In the genomic region with DNA sequence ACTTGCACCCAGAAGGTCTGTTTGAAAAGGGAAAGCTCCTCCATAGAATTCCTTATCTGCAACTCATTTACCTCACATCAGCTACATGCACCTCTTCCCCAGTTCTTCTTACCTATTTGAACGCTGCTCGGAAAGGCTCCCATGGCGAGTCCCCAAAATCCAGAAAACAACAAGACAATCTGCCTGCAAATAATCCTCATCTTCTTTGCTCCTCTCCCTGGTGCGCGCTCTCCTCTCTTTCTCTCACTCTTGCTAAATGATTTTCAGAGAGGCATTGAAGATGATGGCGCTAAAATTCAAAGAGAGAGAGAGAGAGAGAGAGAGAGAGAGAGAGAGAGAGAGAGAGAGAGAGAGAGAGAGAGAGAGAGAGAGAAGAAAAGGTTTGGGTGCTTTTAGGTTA, we compare ENCODE assay signal across 8 mouse cellular contexts. TPM values are rescaled to one million over a fixed set of nuclear protein-coding genes. Genes with fewer than 3 reads are reported as not detected.
A peak's percentile ranks its signal among the peaks of the same experiment; 100 is the strongest.
DNase-seq lines count a peak whose midpoint lies in the region; ATAC-seq and TF ChIP-seq lines count a peak whose summit lies in the region.

No protein-coding gene starts in this region.

- no peaks in the 10 kb centered on the region for H3K4me1 ChIP-seq in kidney, embryonic 14.5 days (ENCODE audit: control insufficient read depth, insufficient read depth, low read length)
- 0 out of 2 replicates have a peak, but pooled peaks cover 5% of the 10 kb centered on the region for H3K4me1 ChIP-seq in embryonic facial prominence, embryonic 15.5 days
- H3K4me1 ChIP-seq in limb, embryonic 12.5 days (replicated peaks): no peaks in the 10 kb centered on the region

- ATAC-seq in kidney, embryonic 14.5 days (ENCODE audit: low FRiP score, low TSS enrichment): no peak
- no peak for ATAC-seq in embryonic facial prominence, embryonic 15.5 days (ENCODE audit: insufficient number of reproducible peaks, low FRiP score, low TSS enrichment, low read depth)
- no peak for ATAC-seq in limb, embryonic 12.5 days (ENCODE audit: insufficient number of reproducible peaks, insufficient read depth, low FRiP score, low TSS enrichment, low read depth)

- no peak for TF ChIP-seq POLR2A in brain, embryonic 14.5 days (IDR thresholded peaks at IDR 0.05; ENCODE audit: borderline replicate concordance, extremely low read depth, insufficient read depth, insufficient read length, poor library complexity, severe bottlenecking)

- H3K9me3 ChIP-seq in kidney, embryonic 14.5 days (ENCODE audit: control insufficient read depth, low read length): no peaks in the 10 kb centered on the region
- H3K9me3 ChIP-seq in embryonic facial prominence, embryonic 15.5 days (replicated peaks): no peaks in the 10 kb centered on the region
- H3K9me3 ChIP-seq in limb, embryonic 12.5 days: no peaks in the 10 kb centered on the region

- peak overlapping the region; percentile 56 for H3K9ac ChIP-seq in kidney, embryonic 14.5 days (ENCODE audit: low read depth, low read length)
- no peak overlapping the region for H3K9ac ChIP-seq in embryonic facial prominence, embryonic 15.5 days
- H3K9ac ChIP-seq in limb, embryonic 12.5 days (replicated peaks): peak overlapping the region; percentile 59; the same call in 1 of the 2 replicates

- H3K4me2 ChIP-seq in kidney, embryonic 14.5 days (replicated peaks; ENCODE audit: low read depth, low read length): peak overlapping the region; percentile 81
- peak overlapping the region; percentile 92 for H3K4me2 ChIP-seq in embryonic facial prominence, embryonic 15.5 days (replicated peaks)
- peak overlapping the region; percentile 88 for H3K4me2 ChIP-seq in limb, embryonic 12.5 days

- H3K27ac ChIP-seq in kidney, embryonic 14.5 days (ENCODE audit: low read depth, low read length): peak overlapping the region; percentile 49; the same call in 1 of the 2 replicates
- H3K27ac ChIP-seq in embryonic facial prominence, embryonic 15.5 days (replicated peaks): no peak overlapping the region
- H3K27ac ChIP-seq in limb, embryonic 12.5 days: no peak overlapping the region

- TF ChIP-seq CTCF in brain, embryonic 14.5 days (IDR thresholded peaks at IDR 0.05; ENCODE audit: borderline replicate concordance, extremely low read depth, insufficient read depth, insufficient read length): no peak

- WGBS in kidney, embryonic 14.5 days: 3% methylated on average over 6 of the region's 6 CpGs
- WGBS in embryonic facial prominence, embryonic 15.5 days: 0% methylated on average over 5 of the region's 6 CpGs
- WGBS in limb, embryonic 12.5 days: 1% methylated on average over 5 of the region's 6 CpGs

- H3K36me3 ChIP-seq in kidney, embryonic 14.5 days (ENCODE audit: control insufficient read depth, insufficient read depth, low read length): no peaks in the 10 kb centered on the region
- no peaks in the 10 kb centered on the region for H3K36me3 ChIP-seq in embryonic facial prominence, embryonic 15.5 days
- no peaks in the 10 kb centered on the region for H3K36me3 ChIP-seq in limb, embryonic 12.5 days

- H3K27me3 ChIP-seq in kidney, embryonic 14.5 days (ENCODE audit: control insufficient read depth, insufficient read depth, low read length): no peaks in the 10 kb centered on the region; the same call in 1 of the 2 replicates
- 0 out of 2 replicates have a peak, but pooled peaks cover 2% of the 10 kb centered on the region for H3K27me3 ChIP-seq in embryonic facial prominence, embryonic 15.5 days
- peaks cover 9% of the 10 kb centered on the region for H3K27me3 ChIP-seq in limb, embryonic 12.5 days

- peak overlapping the region; percentile 57 for H3K4me3 ChIP-seq in kidney, embryonic 14.5 days (ENCODE audit: low read length)
- H3K4me3 ChIP-seq in embryonic facial prominence, embryonic 15.5 days (replicated peaks): peak overlapping the region; percentile 52
- H3K4me3 ChIP-seq in limb, embryonic 12.5 days (replicated peaks): peak overlapping the region; percentile 62

- no peak for DNase-seq in kidney, adult 11 months
- peak; percentile 61 for DNase-seq in brain, embryonic 14.5 days (ENCODE audit: low read depth)
- DNase-seq in telencephalon, adult 2 months (ENCODE audit: low read depth, low spot score): peak; percentile 28
- DNase-seq in ovary, postnatal 10 days (ENCODE audit: low spot score): no peak
- DNase-seq in urinary bladder, postnatal 4 days (ENCODE audit: low spot score in 2 of 2): no peak

RNA-seq across cellular contexts. Expression of a gene that starts 1.0 kb away (rescaled TPM):
- polyA plus RNA-seq in kidney, embryonic 14.5 days (2014; fragmentation: Nextera tagmentation; extraction: Ambion mirVana): 10.5 and 16.9 TPM in 2 replicates
- polyA plus RNA-seq in brain, embryonic 14.5 days (2012; rRNA removed): 26.7 and 39.9 TPM in 2 replicates
- 1.7 and 1.9 TPM in 2 replicates for polyA plus RNA-seq in embryonic facial prominence, embryonic 15.5 days (2015; fragmentation: Nextera tagmentation; extraction: Ambion mirVana)
- 2.4 and 2.7 TPM in 2 replicates for polyA plus RNA-seq in limb, embryonic 12.5 days (2016; fragmentation: Nextera tagmentation; extraction: Ambion mirVana)

Comparison
In these comparisons a context has a peak if more than half of its experiments do, and no peak if none do; other contexts are left out.
1. DNase-seq: peak in brain, embryonic 14.5 days (single experiment) and telencephalon, adult 2 months (single experiment); none in kidney, adult 11 months (single experiment), ovary, postnatal 10 days (single experiment) and urinary bladder, postnatal 4 days (0 of 2).
2. Peak in every context shown above with its lines, with median percentiles within 50 percentile points of each other: H3K4me2 ChIP-seq and H3K4me3 ChIP-seq.